Mouse (Mus musculus): ENCODE results near the gene Pde11a. TPM values are rescaled to one million over a fixed set of nuclear protein-coding genes. Genes with fewer than 3 reads are reported as not detected.

The Pde11a gene
- polyA plus RNA-seq, 1 experiment from 2014 or later = 0.12 TPM

DNA sequence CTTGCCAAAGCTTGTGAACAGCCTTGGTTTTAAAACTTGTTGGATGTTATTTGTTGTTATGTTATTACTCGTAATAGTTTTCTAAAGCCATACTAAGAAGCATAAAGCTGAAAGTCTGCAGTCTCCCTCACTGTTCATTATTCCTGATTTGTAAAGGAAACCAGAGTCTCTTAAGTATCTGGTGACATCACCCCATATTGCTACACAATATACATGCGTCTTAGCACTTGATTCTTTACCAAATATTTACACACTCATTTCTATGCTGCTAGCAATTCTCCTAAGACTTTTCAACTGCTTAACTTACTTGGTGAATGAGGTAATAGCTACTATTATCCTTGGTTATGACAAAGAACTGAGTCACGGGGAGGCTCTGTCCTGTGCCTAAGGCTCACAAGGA, 278.4 kb downstream of the Pde11a start:
- Histone ChIP-seq H3K36me3 (ENCODE audit: control insufficient read depth, insufficient read depth, low read length) (no peaks in the 10 kb centered on the region), H3K27me3 (ENCODE audit: control insufficient read depth, insufficient read depth, low read length) (no peaks in the 10 kb centered on the region), H3K9me3 (ENCODE audit: control insufficient read depth, low read depth, low read length) (no peaks in the 10 kb centered on the region), H3K9ac (replicated peaks; ENCODE audit: low read depth, low read length) (no peak overlapping the region), H3K4me2 (replicated peaks; ENCODE audit: low read depth, low read length) (no peak overlapping the region), H3K4me3 (ENCODE audit: low read depth, low read length) (no peak overlapping the region), H3K4me1 (ENCODE audit: control insufficient read depth, insufficient read depth, low read length) (no peaks in the 10 kb centered on the region; the same call in none of the 2 replicates), H3K27ac (ENCODE audit: low read length) (no peak overlapping the region)
- ATAC-seq (ENCODE audit: insufficient number of reproducible peaks, insufficient read depth, low FRiP score, low read depth) = 0 out of 2 replicates have a peak, but pooled peaks have one; percentile 35
- 61% methylated on average over 3 of the region's 3 CpGs for WGBS

GRCm38 (mm10) chr2:76059595-76059994, 279.0 kb downstream of the Pde11a start:
- Histone ChIP-seq H3K4me3 (ENCODE audit: low read depth, low read length) (no peak overlapping the region), H3K4me1 (ENCODE audit: control insufficient read depth, insufficient read depth, low read length) (no peaks in the 10 kb centered on the region; the same call in 1 of the 2 replicates), H3K27me3 (ENCODE audit: control insufficient read depth, insufficient read depth, low read length) (no peaks in the 10 kb centered on the region), H3K9me3 (ENCODE audit: control insufficient read depth, low read depth, low read length) (no peaks in the 10 kb centered on the region), H3K4me2 (replicated peaks; ENCODE audit: low read depth, low read length) (no peak overlapping the region), H3K36me3 (ENCODE audit: control insufficient read depth, insufficient read depth, low read length) (no peaks in the 10 kb centered on the region), H3K9ac (replicated peaks; ENCODE audit: low read depth, low read length) (no peak overlapping the region), H3K27ac (ENCODE audit: low read length) (no peak overlapping the region)
- no peak for ATAC-seq (ENCODE audit: insufficient number of reproducible peaks, insufficient read depth, low FRiP score, low read depth)
- 61% methylated on average over 10 of the region's 10 CpGs for WGBS

GRCm38 (mm10) chr2:76058661-76059467, 279.7 kb downstream of the Pde11a start:
- Histone ChIP-seq H3K9ac (replicated peaks; ENCODE audit: low read depth, low read length) (no peak overlapping the region), H3K4me2 (replicated peaks; ENCODE audit: low read depth, low read length) (no peak overlapping the region), H3K27ac (ENCODE audit: low read length) (no peak overlapping the region), H3K4me1 (ENCODE audit: control insufficient read depth, insufficient read depth, low read length) (no peaks in the 10 kb centered on the region; the same call in 1 of the 2 replicates), H3K36me3 (ENCODE audit: control insufficient read depth, insufficient read depth, low read length) (no peaks in the 10 kb centered on the region), H3K4me3 (ENCODE audit: low read depth, low read length) (no peak overlapping the region), H3K9me3 (ENCODE audit: control insufficient read depth, low read depth, low read length) (no peaks in the 10 kb centered on the region), H3K27me3 (ENCODE audit: control insufficient read depth, insufficient read depth, low read length) (no peaks in the 10 kb centered on the region)
- 59% methylated on average over 13 of the region's 13 CpGs for WGBS
- no peak for ATAC-seq (ENCODE audit: insufficient number of reproducible peaks, insufficient read depth, low FRiP score, low read depth)

GRCm38 (mm10) chr2:76057555-76057954, 281.0 kb downstream of the Pde11a start:
- H3K27me3 ChIP-seq (ENCODE audit: control insufficient read depth, insufficient read depth, low read length) = no peaks in the 10 kb centered on the region
- H3K9ac ChIP-seq (replicated peaks; ENCODE audit: low read depth, low read length) = no peak overlapping the region
- H3K4me1 ChIP-seq (ENCODE audit: control insufficient read depth, insufficient read depth, low read length) = no peaks in the 10 kb centered on the region; the same call in 1 of the 2 replicates
- H3K36me3 ChIP-seq (ENCODE audit: control insufficient read depth, insufficient read depth, low read length) = no peaks in the 10 kb centered on the region
- no peaks in the 10 kb centered on the region for H3K9me3 ChIP-seq (ENCODE audit: control insufficient read depth, low read depth, low read length)
- no peak overlapping the region for H3K4me3 ChIP-seq (ENCODE audit: low read depth, low read length)
- 65% methylated on average over 7 of the region's 7 CpGs for WGBS
- no peak overlapping the region for H3K27ac ChIP-seq (ENCODE audit: low read length)
- ATAC-seq (ENCODE audit: insufficient number of reproducible peaks, insufficient read depth, low FRiP score, low read depth) = no peak
- no peak overlapping the region for H3K4me2 ChIP-seq (replicated peaks; ENCODE audit: low read depth, low read length)

- H3K9ac ChIP-seq (replicated peaks; ENCODE audit: low read depth, low read length) = no peak overlapping the region
- no peak for ATAC-seq (ENCODE audit: insufficient number of reproducible peaks, insufficient read depth, low FRiP score, low read depth)
Measured at GRCm38 (mm10) chr2:76053748-76054331, 284.7 kb downstream of the Pde11a start.

GRCm38 (mm10) chr2:76052897-76053505, 285.6 kb downstream of the Pde11a start:
- H3K9ac ChIP-seq (replicated peaks; ENCODE audit: low read depth, low read length) = no peak overlapping the region
- ATAC-seq (ENCODE audit: insufficient number of reproducible peaks, insufficient read depth, low FRiP score, low read depth) = no peak
- no peaks in the 10 kb centered on the region for H3K27me3 ChIP-seq (ENCODE audit: control insufficient read depth, insufficient read depth, low read length)
- H3K27ac ChIP-seq (ENCODE audit: low read length) = no peak overlapping the region
- H3K9me3 ChIP-seq (ENCODE audit: control insufficient read depth, low read depth, low read length) = no peaks in the 10 kb centered on the region
- WGBS = 83% methylated on average over 1 of the region's 1 CpGs
- H3K4me1 ChIP-seq (ENCODE audit: control insufficient read depth, insufficient read depth, low read length) = no peaks in the 10 kb centered on the region; the same call in 1 of the 2 replicates
- no peak overlapping the region for H3K4me2 ChIP-seq (replicated peaks; ENCODE audit: low read depth, low read length)
- no peaks in the 10 kb centered on the region for H3K36me3 ChIP-seq (ENCODE audit: control insufficient read depth, insufficient read depth, low read length)
- H3K4me3 ChIP-seq (ENCODE audit: low read depth, low read length) = no peak overlapping the region

More at GRCm38 (mm10) chr2:76053748-76054331, 284.7 kb downstream of the Pde11a start:
- H3K4me3 ChIP-seq (ENCODE audit: low read depth, low read length) = no peak overlapping the region
- no peak overlapping the region for H3K4me2 ChIP-seq (replicated peaks; ENCODE audit: low read depth, low read length)
- no peak overlapping the region for H3K27ac ChIP-seq (ENCODE audit: low read length)
- H3K27me3 ChIP-seq (ENCODE audit: control insufficient read depth, insufficient read depth, low read length) = no peaks in the 10 kb centered on the region
- WGBS = 75% methylated on average over 14 of the region's 14 CpGs
- no peaks in the 10 kb centered on the region for H3K9me3 ChIP-seq (ENCODE audit: control insufficient read depth, low read depth, low read length)
- H3K36me3 ChIP-seq (ENCODE audit: control insufficient read depth, insufficient read depth, low read length) = no peaks in the 10 kb centered on the region
- no peaks in the 10 kb centered on the region; the same call in 1 of the 2 replicates for H3K4me1 ChIP-seq (ENCODE audit: control insufficient read depth, insufficient read depth, low read length)

DNA sequence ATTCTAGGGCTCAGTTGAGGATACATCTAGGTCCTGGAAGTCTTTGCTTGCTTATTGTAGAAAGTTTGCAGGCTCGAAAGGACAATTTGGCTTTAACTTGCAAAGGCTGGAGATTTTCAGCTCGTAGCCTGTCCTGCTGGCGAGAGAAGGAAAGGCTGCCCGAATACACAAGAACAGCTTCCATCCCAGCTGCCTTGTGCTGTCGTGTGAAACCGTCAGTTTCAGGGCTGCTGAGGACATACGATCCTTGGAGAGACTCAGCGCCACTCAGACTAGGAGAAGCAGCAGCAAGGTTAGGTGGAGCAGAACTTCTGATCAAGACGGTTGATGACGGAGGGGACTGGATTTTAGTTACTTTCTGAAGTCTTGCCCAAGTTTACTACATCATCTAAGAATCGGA, 287.2 kb downstream of the Pde11a start:
- no peak overlapping the region for H3K4me3 ChIP-seq (ENCODE audit: low read depth, low read length)
- H3K4me1 ChIP-seq (ENCODE audit: control insufficient read depth, insufficient read depth, low read length) = no peaks in the 10 kb centered on the region
- ATAC-seq (ENCODE audit: insufficient number of reproducible peaks, insufficient read depth, low FRiP score, low read depth) = no peak
- no peak overlapping the region for H3K9ac ChIP-seq (replicated peaks; ENCODE audit: low read depth, low read length)
- no peaks in the 10 kb centered on the region for H3K27me3 ChIP-seq (ENCODE audit: control insufficient read depth, insufficient read depth, low read length)
- H3K27ac ChIP-seq (ENCODE audit: low read length) = no peak overlapping the region
- WGBS = 43% methylated on average over 11 of the region's 11 CpGs
- no peak overlapping the region for H3K4me2 ChIP-seq (replicated peaks; ENCODE audit: low read depth, low read length)
- H3K9me3 ChIP-seq (ENCODE audit: control insufficient read depth, low read depth, low read length) = no peaks in the 10 kb centered on the region
- H3K36me3 ChIP-seq (ENCODE audit: control insufficient read depth, insufficient read depth, low read length) = no peaks in the 10 kb centered on the region

- no peaks in the 10 kb centered on the region for H3K36me3 ChIP-seq (ENCODE audit: control insufficient read depth, insufficient read depth, low read length)
- no peak overlapping the region for H3K4me2 ChIP-seq (replicated peaks; ENCODE audit: low read depth, low read length)
- no peak overlapping the region for H3K27ac ChIP-seq (ENCODE audit: low read length)
- H3K9me3 ChIP-seq (ENCODE audit: control insufficient read depth, low read depth, low read length) = no peaks in the 10 kb centered on the region
- H3K9ac ChIP-seq (replicated peaks; ENCODE audit: low read depth, low read length) = no peak overlapping the region
- WGBS = 78% methylated on average over 4 of the region's 4 CpGs
- no peak for ATAC-seq (ENCODE audit: insufficient number of reproducible peaks, insufficient read depth, low FRiP score, low read depth)
- H3K4me1 ChIP-seq (ENCODE audit: control insufficient read depth, insufficient read depth, low read length) = no peaks in the 10 kb centered on the region
- no peaks in the 10 kb centered on the region for H3K27me3 ChIP-seq (ENCODE audit: control insufficient read depth, insufficient read depth, low read length)
- H3K4me3 ChIP-seq (ENCODE audit: low read depth, low read length) = no peak overlapping the region
Measured at GRCm38 (mm10) chr2:76050911-76051310, 287.7 kb downstream of the Pde11a start.

Measured in stomach, embryonic 14.5 days (tissue).